Mouse (Mus musculus) stomach, postnatal 0 days (tissue): ENCODE measurements at regions not wholly inside any gene's neighbourhood (a gene's known extent, or its start where the extent isn't known, plus 50 kb on each side); places are given as distances from the start of the nearest gene placed in this dataset.

Source experiments
- ATAC-seq: fragments of 200-750 bp; cut with Nextera tagmentation; 2 replicates; pipeline ENCODE4 v1.8.0; 2017; ENCODE audit not compliant: low FRiP score, low TSS enrichment
- DNase-seq: peaks from one replicate; pipeline ENCODE4 v3.0.0-alpha.2; 2016; ENCODE audit warnings: low spot score
- H3K27ac ChIP-seq: fragments of 300-500 bp; sonication (generic); replicated peaks from 2 replicates; pipeline ENCODE4 v1.5.1; 2014; ENCODE audit warnings: mild to moderate bottlenecking, control low read depth
- H3K27me3 ChIP-seq: fragments of 300-500 bp; sonication (generic); 2 replicates; pipeline ENCODE4 v1.6.1; 2014; ENCODE audit warnings: low read length; ENCODE audit not compliant: control insufficient read depth, insufficient read depth
- H3K36me3 ChIP-seq: fragments of 300-500 bp; sonication (generic); 2 replicates; pipeline ENCODE4 v1.6.1; 2014; ENCODE audit warnings: low read length, mixed read lengths; ENCODE audit not compliant: control insufficient read depth, insufficient read depth
- H3K4me1 ChIP-seq: fragments of 300-500 bp; sonication (generic); replicated peaks from 2 replicates; pipeline ENCODE4 v1.6.1; 2014; ENCODE audit warnings: antibody characterized with exemption; ENCODE audit not compliant: control insufficient read depth, insufficient read depth
- H3K4me2 ChIP-seq: fragments of 300-500 bp; sonication (generic); replicated peaks from 2 replicates; pipeline ENCODE4 v1.6.1; 2014; ENCODE audit warnings: low read depth, mild to moderate bottlenecking, control low read depth, moderate library complexity
- H3K4me3 ChIP-seq: fragments of 300-500 bp; sonication (generic); 2 replicates; pipeline ENCODE4 v1.5.1; 2014; ENCODE audit warnings: low read depth, low read length, control low read depth
- H3K9ac ChIP-seq: fragments of 300-500 bp; sonication (generic); 2 replicates; pipeline ENCODE4 v1.6.1; 2014; ENCODE audit warnings: mild to moderate bottlenecking, low read length, control low read depth, mixed read lengths
- H3K9me3 ChIP-seq: fragments of 300-500 bp; sonication (generic); 2 replicates; pipeline ENCODE4 v1.6.1; 2016; ENCODE audit warnings: low read length; ENCODE audit not compliant: control insufficient read depth
- CTCF ChIP-seq: IDR thresholded peaks from 2 replicates; pipeline ENCODE4 v1.5.1; 2016; ENCODE audit warnings: antibody characterized with exemption, low read depth, mild to moderate bottlenecking, moderate library complexity
- EP300 ChIP-seq: optimal IDR thresholded peaks from 2 replicates; pipeline ENCODE3; 2016; ENCODE audit warnings: antibody characterized with exemption
- WGBS: fragments of 180-500 bp; shearing (Covaris S2); extraction: QIAGEN DNeasy Blood & Tissue Kit; methylation state at CpG from one replicate; pipeline ENCODE4 v1.1.7; 2014; 5-methylcytosine and 5-hydroxymethylcytosine counted together

DNA sequence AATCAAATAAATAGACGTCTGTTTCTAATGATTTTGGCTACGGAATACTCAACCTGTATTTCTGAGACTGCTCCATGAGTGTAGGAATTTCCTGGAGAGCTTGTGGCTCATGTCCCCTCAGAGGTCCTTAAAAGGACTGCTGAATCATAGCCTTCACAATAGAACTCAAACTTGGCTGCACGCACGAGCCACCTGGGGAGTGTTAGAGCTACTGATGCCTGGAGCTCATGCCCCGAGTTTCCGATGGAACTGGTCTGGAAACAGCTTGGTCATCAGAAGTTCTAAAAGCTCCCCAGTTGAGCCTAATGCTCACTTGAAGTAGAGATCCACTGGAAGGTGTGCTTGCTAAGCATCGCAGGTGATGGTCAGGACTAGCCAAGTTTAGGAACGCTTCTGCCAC, 174.3 kb upstream of the Maf start:
- no peaks in the 10 kb centered on the region for H3K36me3 ChIP-seq
- no peaks in the 10 kb centered on the region for H3K4me1 ChIP-seq
- H3K4me2 ChIP-seq, result no peak overlapping the region
- 70% methylated on average over 8 of the region's 8 CpGs for WGBS
- TF ChIP-seq CTCF, result no peak
- no peak for TF ChIP-seq EP300
- no peaks in the 10 kb centered on the region for H3K27me3 ChIP-seq
- ATAC-seq (no peak; the same call in 1 of the 2 replicates), DNase-seq (no peak)
- H3K4me3 ChIP-seq, result no peak overlapping the region
- H3K27ac ChIP-seq, result no peak overlapping the region
- no peaks in the 10 kb centered on the region for H3K9me3 ChIP-seq
- no peak overlapping the region for H3K9ac ChIP-seq

DNA sequence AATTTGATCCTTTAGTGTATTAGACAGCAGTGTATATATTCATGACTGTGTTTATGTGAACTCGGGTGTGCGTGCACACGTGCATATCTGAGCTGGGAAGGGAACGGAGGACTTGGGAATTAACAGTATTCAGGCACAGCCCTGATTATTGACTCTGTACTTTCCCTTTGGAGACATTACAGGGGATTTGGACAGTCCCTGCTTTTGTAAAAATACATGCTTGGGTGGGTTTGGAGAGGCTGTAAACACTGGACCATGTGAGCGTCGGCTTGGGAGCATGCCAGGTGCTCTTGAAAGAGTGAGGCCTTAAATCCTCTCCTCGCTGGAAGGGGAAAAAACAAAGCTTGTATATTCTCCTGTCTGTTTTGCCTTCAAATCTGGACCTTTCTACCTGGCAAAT, 167.2 kb upstream of the Maf start:
- H3K9me3 ChIP-seq, result no peaks in the 10 kb centered on the region
- no peak overlapping the region for H3K4me2 ChIP-seq
- WGBS, result 28% methylated on average over 7 of the region's 7 CpGs
- H3K4me3 ChIP-seq, result no peak overlapping the region
- no peaks in the 10 kb centered on the region for H3K36me3 ChIP-seq
- TF ChIP-seq EP300 (no peak), CTCF (no peak)
- H3K9ac ChIP-seq, result no peak overlapping the region
- no peaks in the 10 kb centered on the region for H3K27me3 ChIP-seq
- ATAC-seq (no peak), DNase-seq (no peak)
- peak overlapping the region; percentile 45; the same call in 1 of the 2 replicates for H3K27ac ChIP-seq
- H3K4me1 ChIP-seq, result no peaks in the 10 kb centered on the region

DNA sequence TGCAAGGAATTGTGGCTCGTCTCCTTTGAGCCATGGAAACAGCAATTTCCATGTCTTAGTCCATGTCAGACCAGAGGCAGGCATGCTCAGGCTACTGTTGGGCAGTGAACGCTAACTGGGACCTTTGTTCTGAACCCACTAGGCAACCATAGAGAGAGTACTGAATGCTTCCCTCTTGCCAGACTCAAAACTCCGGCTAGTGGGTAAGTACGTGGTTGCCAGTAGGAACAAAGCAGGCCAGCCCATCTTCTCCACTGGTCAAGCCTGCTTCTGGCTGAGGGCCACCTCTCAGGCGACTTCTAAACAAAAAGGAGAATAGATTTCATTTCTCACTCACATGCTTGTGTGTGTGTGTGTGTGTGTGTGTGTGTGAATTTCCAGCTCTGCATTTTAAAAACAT, 163.8 kb upstream of the Maf start:
- DNase-seq (no peak), ATAC-seq (no peak)
- Histone ChIP-seq H3K9ac (no peak overlapping the region), H3K4me2 (no peak overlapping the region), H3K4me1 (no peaks in the 10 kb centered on the region), H3K9me3 (no peaks in the 10 kb centered on the region), H3K4me3 (no peak overlapping the region), H3K36me3 (no peaks in the 10 kb centered on the region), H3K27ac (no peak overlapping the region), H3K27me3 (no peaks in the 10 kb centered on the region; the same call in 1 of the 2 replicates)
- TF ChIP-seq EP300, result no peak
- TF ChIP-seq CTCF, result no peak
- 67% methylated on average over 5 of the region's 5 CpGs for WGBS

DNA sequence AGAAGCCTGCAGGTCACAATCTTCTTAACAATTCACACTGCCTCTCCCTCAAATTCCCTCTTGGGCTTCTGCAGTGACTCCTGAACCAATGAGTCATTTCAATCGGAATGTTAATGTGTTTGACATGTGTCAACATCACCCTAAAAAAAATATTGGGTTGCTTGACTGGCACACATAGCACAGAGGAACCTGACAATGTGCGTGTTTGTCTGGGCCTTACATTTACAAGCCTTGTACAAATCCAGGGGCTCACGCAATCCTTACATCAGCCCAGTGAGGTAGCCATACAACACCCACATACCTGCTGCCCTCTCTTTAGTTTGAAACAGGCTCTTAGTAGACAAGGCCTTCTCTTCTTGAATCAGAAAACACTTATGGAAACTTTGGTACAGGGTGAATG, 153.8 kb upstream of the Maf start:
- TF ChIP-seq EP300, result no peak
- no peak for TF ChIP-seq CTCF
- H3K4me2 ChIP-seq, result no peak overlapping the region
- no peak overlapping the region for H3K4me3 ChIP-seq
- peak; percentile 16 for DNase-seq
- H3K27me3 ChIP-seq, result no peaks in the 10 kb centered on the region
- H3K9ac ChIP-seq, result no peak overlapping the region
- H3K36me3 ChIP-seq, result no peaks in the 10 kb centered on the region
- H3K4me1 ChIP-seq, result no peaks in the 10 kb centered on the region
- H3K27ac ChIP-seq, result no peak overlapping the region
- no peaks in the 10 kb centered on the region for H3K9me3 ChIP-seq
- 59% methylated on average over 3 of the region's 3 CpGs for WGBS
- ATAC-seq, result peak; percentile 60; the same call in 1 of the 2 replicates

DNA sequence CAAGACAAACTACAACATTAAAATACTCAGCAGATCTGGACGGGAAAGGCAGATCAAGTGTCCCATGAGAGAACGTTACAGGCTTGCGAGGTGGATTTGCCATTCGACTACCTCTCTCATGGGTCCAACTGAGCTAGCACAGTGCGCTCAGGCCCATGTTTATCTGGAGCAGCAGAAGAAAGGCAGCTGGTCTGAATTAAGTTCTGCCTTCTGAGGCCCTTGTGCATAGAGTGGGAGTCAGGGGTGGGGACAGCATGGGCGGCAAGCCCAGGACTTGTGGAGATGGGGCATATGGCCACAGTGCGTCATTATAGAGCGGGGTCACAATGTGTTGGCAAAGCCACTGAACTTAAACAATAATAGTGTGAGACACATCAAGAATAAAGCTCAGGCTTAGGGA, 151.8 kb upstream of the Maf start:
- Histone ChIP-seq H3K9me3 (no peaks in the 10 kb centered on the region), H3K27ac (no peak overlapping the region), H3K27me3 (no peaks in the 10 kb centered on the region), H3K4me3 (no peak overlapping the region), H3K9ac (no peak overlapping the region), H3K36me3 (no peaks in the 10 kb centered on the region), H3K4me1 (no peaks in the 10 kb centered on the region), H3K4me2 (no peak overlapping the region)
- WGBS, result 60% methylated on average over 8 of the region's 8 CpGs
- DNase-seq (no peak), ATAC-seq (peak; percentile 32; the same call in 1 of the 2 replicates)
- TF ChIP-seq EP300, result no peak
- TF ChIP-seq CTCF, result no peak

DNA sequence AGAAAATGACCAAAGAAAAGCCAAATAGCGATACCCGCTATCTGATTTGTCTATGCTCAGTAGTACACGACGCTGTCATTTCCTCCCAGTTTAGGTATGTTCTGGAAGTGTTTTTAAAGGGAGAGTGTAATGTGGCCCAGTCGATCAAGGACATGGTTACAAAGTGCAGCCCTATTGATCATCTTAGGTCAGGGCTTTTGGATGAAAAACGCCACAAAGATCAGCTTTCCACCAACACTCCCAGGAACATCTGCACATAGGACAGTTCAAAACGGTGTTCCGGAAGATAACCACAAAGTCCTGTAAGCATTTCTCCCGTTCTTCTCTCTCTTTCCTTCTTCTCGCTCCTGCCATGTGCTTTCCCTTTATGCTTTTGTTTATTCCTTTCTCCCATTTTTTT, 149.2 kb upstream of the Maf start:
- Histone ChIP-seq H3K9ac (no peak overlapping the region), H3K9me3 (no peaks in the 10 kb centered on the region), H3K4me1 (no peaks in the 10 kb centered on the region), H3K4me2 (no peak overlapping the region), H3K36me3 (no peaks in the 10 kb centered on the region), H3K4me3 (no peak overlapping the region), H3K27me3 (no peaks in the 10 kb centered on the region), H3K27ac (no peak overlapping the region)
- DNase-seq (no peak), ATAC-seq (no peak)
- WGBS, result 90% methylated on average over 10 of the region's 10 CpGs
- TF ChIP-seq EP300 (no peak), CTCF (no peak)
